Mouse (Mus musculus) MEL (cell line): ENCODE measurements around the gene Igfn1.

Experiments
- BHLHE40 ChIP-seq: IDR thresholded peaks from 2 replicates; pipeline ENCODE4 v1.6.1; 2012; ENCODE audit warnings: low read depth, mild to moderate bottlenecking, inconsistent platforms, low read length, improper control_type of control experiment, borderline replicate concordance
- CTCF ChIP-seq, 3 experiments: IDR thresholded peaks in 2 of 3; conservative IDR thresholded peaks in 1 of 3; 2 replicates each; pipeline ENCODE4 v1.5.1; 2011 to 2012; ENCODE audit warnings: low read length in 3 of 3, low read depth in 2 of 3, mild to moderate bottlenecking in 2 of 3, improper control_type of control experiment in 1 of 3, inconsistent platforms in 1 of 3, mixed read lengths in 1 of 3, moderate library complexity in 1 of 3; ENCODE audit not compliant: control insufficient read depth in 1 of 3, insufficient read depth in 1 of 3, poor library complexity in 1 of 3, severe bottlenecking in 1 of 3
- EP300 ChIP-seq, 2 experiments: IDR thresholded peaks; 2 replicates each; pipeline ENCODE4 v1.6.1; 2011; ENCODE audit warnings: improper control_type of control experiment in 2 of 2, low read length in 2 of 2, low read depth in 1 of 2, mild to moderate bottlenecking in 1 of 2
- ETS1 ChIP-seq: IDR thresholded peaks from 2 replicates; pipeline ENCODE4 v1.6.1; 2012; ENCODE audit warnings: low read depth, mild to moderate bottlenecking, inconsistent platforms, low read length, improper control_type of control experiment, moderate library complexity
- JUND ChIP-seq: IDR thresholded peaks from 2 replicates; pipeline ENCODE4 v1.6.1; 2011; ENCODE audit warnings: low read depth, mild to moderate bottlenecking, improper control_type of control experiment, low read length
- ZC3H11A ChIP-seq: IDR thresholded peaks from 2 replicates; pipeline ENCODE4 v1.6.1; 2012; ENCODE audit warnings: low read depth, mild to moderate bottlenecking, inconsistent platforms, low read length, improper control_type of control experiment

DNA sequence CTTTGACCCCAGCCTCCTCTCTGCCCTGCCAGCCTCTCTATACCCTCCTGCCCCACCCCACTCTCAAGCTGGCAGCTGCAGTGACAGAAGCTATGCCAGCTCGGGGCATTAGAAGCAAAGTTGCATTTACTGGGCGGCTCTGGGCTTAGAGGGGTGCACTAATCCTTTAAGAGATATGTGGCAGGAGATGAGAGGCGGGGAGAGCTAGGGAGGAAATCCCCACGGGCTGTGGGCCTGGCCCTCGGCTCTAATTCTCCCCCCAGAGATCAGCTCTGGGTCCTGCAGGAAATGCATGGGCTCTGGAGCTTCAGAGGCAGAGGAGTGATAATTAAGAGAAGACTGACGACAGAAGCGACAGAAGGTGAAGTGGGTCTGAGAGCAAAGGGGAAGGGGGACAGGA lies 26.8 kb upstream of the Igfn1 start:
- TF ChIP-seq BHLHE40 (no peak), CTCF (IDR thresholded peaks at IDR 0.05 in 2 of 3, conservative IDR thresholded peaks at IDR 0.05 in 1 of 3; ENCODE audit: control insufficient read depth in 1 of 3, insufficient read depth in 1 of 3, low read depth in 2 of 3, low read length in 3 of 3, poor library complexity in 1 of 3, severe bottlenecking in 1 of 3) (no peak), JUND (no peak), ZC3H11A (no peak), ETS1 (no peak), EP300 (IDR thresholded peaks at IDR 0.05; ENCODE audit: low read depth in 1 of 2, low read length in 2 of 2) (no peak)
